18 mouse cellular contexts compared by ENCODE assay signal in genomic region chr8:10108516-10109271, GRCm38 (mm10). TPM values are rescaled to one million over a fixed set of nuclear protein-coding genes. Genes with fewer than 3 reads are reported as not detected.
"Had no signal": no experiment of that assay in that cellular context is flagged by ENCODE, and none has a peak within 500 bp of the region (broad histone marks: within the 10 kb centered on the region; RNA-seq: fewer than 3 reads in every experiment).

No protein-coding gene starts in this region.

- H3K27ac ChIP-seq: kidney, postnatal 0 days; layer of hippocampus, adult 2 months; liver, embryonic 13.5 days; stomach, embryonic 15.5 days had no signal

- H3K4me3 ChIP-seq: layer of hippocampus, adult 2 months; liver, embryonic 13.5 days; stomach, embryonic 15.5 days had no signal

- DNase-seq: kidney, adult 2 months; kidney, postnatal 25 days; layer of hippocampus, adult 9-11 months; liver, embryonic 13.5 days; lung, adult 2 months; lung, postnatal 14 days; lung, postnatal 4 days; midbrain, embryonic 14.5 days; right cerebral cortex, adult 18-20 months; spleen, adult 18-20 months; thymus, adult 18-20 months; thymus, postnatal 36 days had no signal

RNA-seq across cellular contexts. Expression of gene Myo16, which starts 45.0 kb away (rescaled TPM):
- total RNA-seq: liver, adult 2 months; megakaryocyte progenitor cell, adult 5-6 weeks; megakaryocyte-erythroid progenitor cell, adult 5-6 weeks had no signal
